Mouse (Mus musculus): ENCODE data around the gene Gpsm2.
"Not testable (repeated sequence)": the region's sequence is repeated elsewhere in the genome, so short reads cannot be mapped to it uniquely, and the experiment has no call there.

Gene Gpsm2

GRCm38 (mm10) chr3:108721076-108721991 is 775 bp downstream of the Gpsm2 start:
- DNase-seq, result peak; percentile 31

GRCm38 (mm10) chr3:108719761-108720160 is 2.3 kb downstream of the Gpsm2 start:
- DNase-seq, result no peak

DNA sequence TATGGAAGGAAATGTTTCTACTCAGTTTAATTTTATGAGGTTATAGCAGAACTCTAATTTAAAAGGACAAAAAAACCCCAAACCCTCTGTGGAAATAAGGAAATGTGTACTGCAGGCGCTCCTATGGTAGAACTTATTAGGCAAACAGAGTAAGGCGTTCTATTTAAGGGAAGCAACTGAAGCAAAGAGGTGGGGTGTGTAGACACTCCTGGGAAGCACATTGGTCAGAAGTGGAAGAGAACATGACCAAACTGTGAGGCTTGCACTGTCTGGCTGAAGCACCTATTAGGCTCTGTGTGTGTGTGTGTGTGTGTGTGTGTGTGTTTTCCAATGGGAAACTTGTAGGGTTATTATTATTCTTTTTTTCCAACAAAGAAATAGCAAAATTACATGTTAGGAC is 2.8 kb downstream of the Gpsm2 start:
- no peak for DNase-seq

GRCm38 (mm10) chr3:108717896-108718502 is 4.1 kb downstream of the Gpsm2 start:
- DNase-seq, result no peak

DNA sequence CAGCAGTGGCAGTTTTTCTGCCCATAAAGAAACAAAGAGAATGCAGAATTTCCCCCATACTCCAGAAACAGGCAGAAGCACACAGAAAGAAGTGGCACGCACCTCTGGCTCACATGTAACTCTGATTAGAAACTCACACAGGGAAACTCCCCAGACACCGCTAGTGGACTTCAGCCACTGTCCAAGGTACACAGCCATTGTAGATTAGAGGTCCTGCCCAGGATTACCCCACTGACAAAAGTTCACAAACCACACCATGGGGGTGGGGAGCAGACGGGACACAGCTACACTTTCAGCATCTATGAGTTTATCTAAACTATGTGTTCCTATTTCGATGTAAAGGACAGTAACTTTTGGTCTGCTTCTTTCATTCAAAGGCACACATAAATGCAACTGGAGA is 7.3 kb downstream of the Gpsm2 start:
- DNase-seq, result no peak

GRCm38 (mm10) chr3:108713065-108713675 is 8.9 kb downstream of the Gpsm2 start:
- DNase-seq, result no peak

- DNase-seq, result no peak
Observed at GRCm38 (mm10) chr3:108711296-108711695, 10.8 kb downstream of the Gpsm2 start.

DNA sequence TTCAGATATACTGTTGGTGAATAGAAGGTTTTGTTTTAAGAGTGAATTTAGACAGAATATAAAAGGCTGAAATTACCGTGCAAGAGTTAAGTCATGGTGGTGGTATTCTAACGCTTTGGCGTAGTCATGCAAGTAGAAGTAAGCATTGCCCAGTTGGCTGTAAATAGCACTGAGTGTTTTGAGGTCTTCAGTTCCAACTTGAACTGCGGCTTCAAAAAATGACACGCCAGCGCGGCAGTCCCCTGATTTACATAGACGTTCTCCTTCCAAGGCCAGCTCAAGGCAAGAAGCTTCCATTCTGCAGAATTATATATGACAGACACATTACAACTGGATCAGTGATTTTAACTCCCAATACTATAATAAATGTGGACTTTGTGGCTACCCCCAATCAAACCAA is 19.3 kb downstream of the Gpsm2 start:
- DNase-seq, result no peak

GRCm38 (mm10) chr3:108701256-108701655 is 20.9 kb downstream of the Gpsm2 start:
- DNase-seq, result no peak

DNA sequence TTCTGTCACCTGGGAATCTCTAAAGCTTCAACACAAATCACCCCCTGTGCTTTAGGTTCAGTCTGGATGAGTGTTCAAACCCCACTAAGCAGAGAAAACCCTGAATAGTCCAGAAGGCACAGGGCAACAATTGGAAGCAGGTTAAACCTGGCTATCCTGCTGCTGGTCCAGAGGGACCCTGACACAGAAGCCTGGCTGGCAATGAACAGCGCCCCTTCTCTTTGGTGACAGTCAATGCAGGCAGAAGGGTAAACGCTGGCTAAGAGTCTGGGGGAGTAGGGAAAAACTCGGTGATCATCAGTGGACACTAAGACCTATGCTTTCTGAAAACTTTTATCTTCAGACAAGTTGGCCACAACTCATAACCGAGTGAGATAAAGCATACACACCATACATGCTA is 22.3 kb downstream of the Gpsm2 start:
- DNase-seq, result no peak

DNA sequence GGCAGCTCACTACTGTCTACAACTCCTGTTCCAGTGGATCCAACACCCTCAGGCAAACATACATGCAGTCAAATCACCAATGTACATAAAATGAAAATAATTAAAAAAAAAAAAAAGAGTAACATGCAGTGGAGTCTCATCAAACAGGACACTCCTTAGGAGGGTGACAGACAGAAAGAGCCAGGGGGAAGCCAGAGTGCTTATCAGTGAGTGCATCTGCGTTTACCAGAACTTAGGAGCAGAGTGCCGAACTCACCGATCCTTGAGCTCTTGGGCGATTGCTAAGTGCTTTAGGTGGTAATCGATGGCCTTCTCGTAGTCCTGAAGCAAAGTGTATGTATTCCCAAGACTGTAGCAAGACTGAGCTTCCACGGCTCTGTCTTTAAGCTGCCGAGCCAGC is 23.4 kb downstream of the Gpsm2 start:
- DNase-seq, result no peak

DNA sequence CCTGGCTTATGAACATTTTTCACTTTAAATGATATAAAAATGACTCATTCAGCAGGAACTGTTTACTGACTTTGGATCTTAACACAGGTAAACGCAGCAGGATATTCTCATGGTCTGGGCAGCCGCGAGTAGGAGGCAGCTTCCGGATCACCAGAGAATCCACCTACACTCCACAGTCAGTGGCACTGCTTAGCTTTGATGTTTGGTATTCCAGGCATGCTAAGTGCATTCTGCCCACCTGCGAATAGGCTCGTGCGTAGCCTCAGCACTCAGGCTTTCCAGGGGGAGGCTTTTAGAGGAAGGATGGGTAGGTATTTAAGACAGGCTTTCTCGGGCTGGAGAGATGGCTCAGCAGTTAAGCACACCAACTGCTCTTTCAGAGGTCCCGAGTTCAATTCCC is 27.8 kb downstream of the Gpsm2 start:
- peak; percentile 40 for DNase-seq

GRCm38 (mm10) chr3:108689979-108690378 is 32.1 kb downstream of the Gpsm2 start:
- DNase-seq, result no peak

GRCm38 (mm10) chr3:108689446-108689845 is 32.7 kb downstream of the Gpsm2 start:
- DNase-seq, result no peak

GRCm38 (mm10) chr3:108689015-108689441 is 33.1 kb downstream of the Gpsm2 start:
- no peak for DNase-seq

DNA sequence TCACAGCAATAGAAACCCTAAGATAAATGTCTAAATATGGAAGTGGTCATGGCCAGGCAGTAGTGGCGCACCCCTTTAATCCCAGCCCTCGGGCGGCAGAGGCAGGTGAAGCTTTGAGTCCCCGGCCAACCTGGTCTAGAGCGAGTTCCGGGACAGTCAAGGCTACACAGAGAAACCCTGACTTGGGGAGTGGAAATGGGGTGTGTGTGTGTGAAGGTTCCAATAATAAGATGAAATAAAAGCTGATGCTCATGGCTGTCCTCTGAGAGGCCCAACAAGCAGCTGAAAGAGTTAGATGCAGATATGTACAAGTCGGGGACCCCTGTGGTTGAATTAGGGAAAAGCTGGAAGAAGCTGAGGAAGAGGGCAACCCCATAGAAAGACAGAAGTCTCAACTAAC is 36.4 kb downstream of the Gpsm2 start:
- DNase-seq, result no peak

DNA sequence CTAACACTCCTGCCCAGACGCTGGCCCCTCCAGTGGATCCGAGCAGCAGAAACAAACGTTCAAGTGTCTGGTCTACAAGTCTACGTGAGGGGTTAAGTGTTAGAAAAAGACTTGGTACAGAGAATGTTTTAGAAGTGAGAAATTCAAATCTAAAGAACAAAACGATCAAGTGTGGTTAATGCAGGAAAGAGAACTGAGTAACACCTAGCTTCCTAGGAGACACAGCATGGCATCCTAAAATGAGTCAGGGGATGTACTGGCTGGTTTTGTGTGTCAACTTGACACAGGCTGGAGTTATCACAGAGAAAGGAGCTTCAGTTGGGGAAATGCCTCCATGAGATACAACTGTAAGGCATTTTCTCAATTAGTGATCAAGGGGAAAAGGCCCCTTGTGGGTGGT is 38.5 kb downstream of the Gpsm2 start:
- DNase-seq, result not testable (repeated sequence)

DNA sequence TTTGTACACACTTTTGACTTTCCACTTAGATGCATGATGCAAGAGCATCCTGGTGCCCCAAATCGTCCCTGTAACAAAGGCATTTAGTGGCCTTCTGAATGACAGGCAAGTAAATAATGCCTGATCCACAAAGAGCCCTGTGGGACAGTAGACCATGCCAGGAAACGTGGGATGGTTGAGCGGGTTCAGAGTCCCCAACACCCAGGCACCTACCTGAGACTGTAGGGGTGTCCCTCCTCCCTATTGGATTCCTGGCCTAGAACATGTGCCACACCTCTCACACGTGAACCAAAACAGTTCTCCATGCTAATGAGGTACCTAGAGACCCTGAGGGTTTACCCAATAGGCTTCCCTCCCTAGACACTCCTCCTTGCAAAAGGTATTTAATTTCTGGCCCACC is 41.1 kb downstream of the Gpsm2 start:
- no peak for DNase-seq

DNA sequence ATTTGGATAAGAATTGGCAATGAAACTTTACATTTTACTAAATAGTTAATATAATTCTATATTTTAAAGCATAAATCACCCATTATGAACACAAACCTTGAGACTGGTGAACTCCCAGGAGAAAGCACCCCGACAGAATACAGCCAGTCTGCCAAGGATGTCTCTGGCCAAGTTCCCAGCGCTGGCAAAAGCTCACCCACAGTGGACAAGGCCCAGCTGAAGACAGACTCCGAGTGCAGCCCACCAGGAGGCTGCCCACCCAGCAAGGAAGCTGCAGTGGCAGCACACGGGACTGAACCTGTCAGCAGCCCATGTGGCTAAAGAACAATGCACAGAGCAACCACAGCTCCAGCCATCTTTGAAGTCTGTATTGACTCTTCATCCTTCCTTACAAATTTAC is 45.5 kb downstream of the Gpsm2 start:
- no peak for DNase-seq

- no peak for DNase-seq
Observed at GRCm38 (mm10) chr3:108660941-108661340, 61.2 kb downstream of the Gpsm2 start.

GRCm38 (mm10) chr3:108658612-108659011 is 63.5 kb downstream of the Gpsm2 start:
- peak; percentile 17 for DNase-seq

DNA sequence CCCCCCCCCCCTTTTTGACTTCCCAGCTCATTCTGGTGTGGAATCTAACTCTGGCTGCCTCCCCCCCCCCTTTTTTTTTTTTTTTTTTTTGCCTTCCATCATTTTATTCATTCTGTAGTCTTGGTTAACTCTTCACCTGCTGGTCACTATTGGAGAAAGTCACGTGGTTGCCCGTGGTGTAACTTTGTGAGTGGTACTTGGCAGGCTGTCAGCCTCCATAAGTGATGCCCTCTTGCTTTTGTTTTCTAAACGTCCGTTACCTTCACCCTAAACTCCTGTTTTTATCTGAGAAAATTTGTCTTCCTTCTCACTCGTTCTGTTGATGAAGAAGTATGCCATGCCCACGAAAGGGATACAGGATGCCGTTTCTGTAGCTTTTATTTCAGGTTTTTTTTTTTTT is 66.6 kb downstream of the Gpsm2 start:
- no peak for DNase-seq

DNA sequence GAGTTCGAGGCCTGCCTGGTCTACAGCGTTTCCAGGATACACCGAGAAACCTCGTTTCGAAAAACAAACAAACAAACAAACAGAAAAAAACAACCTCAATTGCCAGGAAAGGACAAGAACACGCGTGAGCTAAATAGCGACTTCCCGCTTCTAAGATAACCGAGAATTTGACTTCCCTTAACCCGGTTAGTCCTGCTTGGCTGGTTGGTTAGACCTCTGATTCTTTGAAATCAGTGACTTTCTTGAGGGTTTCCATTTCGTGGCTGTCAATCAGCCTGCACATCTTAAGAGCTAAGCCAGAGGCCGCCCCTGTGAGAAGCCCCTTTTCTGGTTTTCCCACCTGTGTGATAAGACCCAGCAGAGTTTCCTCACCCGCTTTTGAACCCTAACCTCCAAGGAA is 67.5 kb downstream of the Gpsm2 start:
- no peak for DNase-seq

All from right cerebral cortex, adult 18-20 months (tissue).